Mouse (Mus musculus) kidney, adult 2 months (tissue): ENCODE data around the gene Iqck.

ENCODE experiments used
- CTCF ChIP-seq: fragments of 200-500 bp; conservative IDR thresholded peaks from 2 replicates; pipeline ENCODE4 v1.5.1; 2011; ENCODE audit warnings: low read depth, mild to moderate bottlenecking, control low read depth, low read length, moderate library complexity, mixed read lengths; ENCODE audit not compliant: insufficient read depth, insufficient read length
- POLR2A ChIP-seq: fragments of 200-500 bp; IDR thresholded peaks from one replicate; pipeline ENCODE4 v1.6.1; 2011; ENCODE audit warnings: low read depth, low read length, control low read depth

DNA sequence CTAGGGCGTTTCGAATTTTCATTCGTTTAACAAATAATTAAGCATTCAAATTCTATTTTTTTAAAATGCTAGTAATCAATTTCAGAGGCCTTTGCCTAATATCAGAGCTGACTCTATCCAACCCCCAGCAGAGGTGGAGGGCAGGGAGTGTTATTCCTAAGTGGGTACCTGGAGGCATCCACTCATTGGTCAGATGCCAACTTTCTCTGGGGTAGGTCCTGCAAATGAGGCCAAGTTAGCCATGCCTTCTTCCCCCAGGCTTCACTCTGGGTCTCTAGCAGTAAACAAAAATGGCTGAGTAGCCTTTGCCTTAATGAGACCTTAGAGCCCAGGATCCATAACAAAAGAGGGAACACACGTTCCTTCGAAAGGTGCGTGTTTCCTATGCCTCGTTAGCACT is 123.6 kb downstream of the Iqck start:
- TF ChIP-seq POLR2A (no peak), CTCF (no peak)
